Mouse (Mus musculus) naive thymus-derived CD4-positive, alpha-beta T cell, adult 2 months (primary cell): ENCODE data around the gene Foxl1.

Experiments used
- DNase-seq: peaks from one replicate; pipeline ENCODE4 v3.0.0-alpha.2; 2011; ENCODE audit warnings: low read depth

Foxl1 gene

GRCm38 (mm10) chr8:121093496-121093895, 34.2 kb upstream of the Foxl1 start:
- no peak for DNase-seq

GRCm38 (mm10) chr8:121104049-121104818, 23.5 kb upstream of the Foxl1 start:
- peak; percentile 83 for DNase-seq

GRCm38 (mm10) chr8:121107668-121108656, 19.8 kb upstream of the Foxl1 start, which contains the start of gene Mthfsd:
Mthfsd (minus strand) TSS chr8:121108392.
- peak; percentile 99 for DNase-seq

GRCm38 (mm10) chr8:121108657-121109056, 19.1 kb upstream of the Foxl1 start:
- DNase-seq: no peak

- no peak for DNase-seq
These were observed 16.4 kb upstream of the Foxl1 start for GRCm38 (mm10) chr8:121111145-121111907.

GRCm38 (mm10) chr8:121113261-121113660, 14.5 kb upstream of the Foxl1 start:
- peak; percentile 98 for DNase-seq

GRCm38 (mm10) chr8:121115136-121115535, 12.6 kb upstream of the Foxl1 start:
- no peak for DNase-seq

- DNase-seq: peak; percentile 88
These were observed 11.8 kb upstream of the Foxl1 start, which contains the start of gene Foxc2 for GRCm38 (mm10) chr8:121115948-121116347. Foxc2 (plus strand) TSS chr8:121116171.

- DNase-seq: peak; percentile 57
These were observed 11.1 kb upstream of the Foxl1 start for GRCm38 (mm10) chr8:121116591-121117185.

GRCm38 (mm10) chr8:121117186-121117651, 10.5 kb upstream of the Foxl1 start:
- peak; percentile 39 for DNase-seq

- DNase-seq: no peak
These were observed 9.8 kb upstream of the Foxl1 start for GRCm38 (mm10) chr8:121117906-121118305.

GRCm38 (mm10) chr8:121118634-121119420, 8.9 kb upstream of the Foxl1 start:
- no peak for DNase-seq

GRCm38 (mm10) chr8:121119635-121120455, 7.9 kb upstream of the Foxl1 start:
- no peak for DNase-seq

- no peak for DNase-seq
These were observed 7.0 kb upstream of the Foxl1 start for GRCm38 (mm10) chr8:121120456-121121419.

GRCm38 (mm10) chr8:121121704-121122103, 6.0 kb upstream of the Foxl1 start:
- no peak for DNase-seq

- DNase-seq: no peak
These were observed 5.4 kb upstream of the Foxl1 start for GRCm38 (mm10) chr8:121122368-121122767.

- DNase-seq: no peak
These were observed 4.6 kb upstream of the Foxl1 start for GRCm38 (mm10) chr8:121123113-121123512.

GRCm38 (mm10) chr8:121124547-121125239, 3.0 kb upstream of the Foxl1 start:
- DNase-seq: no peak
